Mouse (Mus musculus): ENCODE measurements at regions not wholly inside any gene's neighbourhood (a gene's known extent, or its start where the extent isn't known, plus 50 kb on each side); places are given as distances from the start of the nearest gene placed in this dataset.

DNA sequence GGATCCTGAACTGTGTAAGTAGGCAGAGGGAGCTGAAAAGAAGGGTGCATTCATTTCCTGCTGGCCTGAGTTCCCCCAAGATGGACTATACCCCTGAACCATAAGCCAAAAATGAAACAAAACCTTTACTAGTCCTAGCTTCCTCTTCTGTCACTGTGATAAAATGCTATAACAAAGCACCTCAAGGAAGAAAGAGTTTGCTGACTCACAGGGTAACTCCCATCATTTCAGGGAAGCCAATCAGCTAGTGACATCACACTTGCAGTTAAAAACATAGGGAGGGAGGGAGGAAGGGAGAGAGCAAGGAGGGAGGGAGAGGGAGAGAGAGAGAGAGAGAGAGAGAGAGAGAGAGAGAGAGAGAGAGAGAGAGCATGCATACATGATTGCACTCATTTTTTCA, 484.5 kb upstream of the Kcnab2 start:
- no peak for TF ChIP-seq CTCF (IDR thresholded peaks at IDR 0.05; ENCODE audit: low read depth)
- no peak for TF ChIP-seq EP300 (IDR thresholded peaks at IDR 0.05; ENCODE audit: low read depth)

Data from heart, postnatal 0 days (tissue).